Mouse (Mus musculus) intestine, embryonic 14.5 days (tissue): ENCODE data around the gene Fut11. TPM values are rescaled to one million over a fixed set of nuclear protein-coding genes. Genes with fewer than 3 reads are reported as not detected.
A peak's percentile ranks its signal among the peaks of the same experiment; 100 is the strongest.

ENCODE experiments used
- ATAC-seq: fragments of 200-750 bp; cut with Nextera tagmentation; replicated peaks from 2 replicates; pipeline ENCODE4 v1.8.0; 2017; ENCODE audit warnings: low read depth, moderate number of reproducible peaks, moderate TSS enrichment, moderate library complexity; ENCODE audit not compliant: low FRiP score, low TSS enrichment
- DNase-seq: peaks from one replicate; pipeline ENCODE4 v3.0.0-alpha.2; 2018; ENCODE audit warnings: low spot score
- H3K27ac ChIP-seq: fragments of 300-500 bp; sonication (generic); 2 replicates; pipeline ENCODE4 v1.5.1; 2014; ENCODE audit warnings: low read depth, mild to moderate bottlenecking, control low read depth
- H3K27me3 ChIP-seq: fragments of 300-500 bp; sonication (generic); replicated peaks from 2 replicates; pipeline ENCODE4 v1.6.1; 2014; ENCODE audit warnings: low read length, control low read depth; ENCODE audit not compliant: control insufficient read depth, insufficient read depth
- H3K36me3 ChIP-seq: fragments of 300-500 bp; sonication (generic); 2 replicates; pipeline ENCODE4 v1.6.1; 2014; ENCODE audit warnings: low read length, control low read depth; ENCODE audit not compliant: control insufficient read depth, insufficient read depth
- H3K4me1 ChIP-seq: fragments of 300-500 bp; sonication (generic); replicated peaks from 2 replicates; pipeline ENCODE4 v1.6.1; 2014; ENCODE audit warnings: low read length, control low read depth, mixed read lengths; ENCODE audit not compliant: control insufficient read depth, insufficient read depth
- H3K4me2 ChIP-seq: fragments of 300-500 bp; sonication (generic); 2 replicates; pipeline ENCODE4 v1.6.1; 2014; ENCODE audit warnings: low read length
- H3K4me3 ChIP-seq: fragments of 300-500 bp; sonication (generic); 2 replicates; pipeline ENCODE4 v1.5.1; 2014; ENCODE audit warnings: low read depth, low read length, control low read depth, mixed read lengths
- H3K9ac ChIP-seq: fragments of 300-500 bp; sonication (generic); 2 replicates; pipeline ENCODE4 v1.6.1; 2014; ENCODE audit warnings: mild to moderate bottlenecking, low read length
- H3K9me3 ChIP-seq: fragments of 300-500 bp; sonication (generic); 2 replicates; pipeline ENCODE4 v1.6.1; 2016; ENCODE audit warnings: low read length, control low read depth; ENCODE audit not compliant: control insufficient read depth
- WGBS: fragments of 180-500 bp; shearing (Covaris S2); extraction: QIAGEN DNeasy Blood & Tissue Kit; methylation state at CpG from one replicate; pipeline ENCODE4 v1.1.7; 2014; 5-methylcytosine and 5-hydroxymethylcytosine counted together
- polyA plus RNA-seq: library from polyadenylated mRNA; unstranded; fragments of >200 nt; fragmentation: Nextera tagmentation; extraction: Ambion mirVana; gene quantifications from 2 replicates; pipeline ENCODE4 v1.2.1, GENCODE M21; 2014

Gene Fut11
- polyA plus RNA-seq, 1 experiment from 2014 or later, result 19.6 TPM

- H3K27ac ChIP-seq, result no peak overlapping the region
- ATAC-seq, result no peak
- WGBS, result 88% methylated on average over 10 of the region's 10 CpGs
These were observed 23.7 kb downstream of the Fut11 start for GRCm38 (mm10) chr14:20718443-20718842.

DNA sequence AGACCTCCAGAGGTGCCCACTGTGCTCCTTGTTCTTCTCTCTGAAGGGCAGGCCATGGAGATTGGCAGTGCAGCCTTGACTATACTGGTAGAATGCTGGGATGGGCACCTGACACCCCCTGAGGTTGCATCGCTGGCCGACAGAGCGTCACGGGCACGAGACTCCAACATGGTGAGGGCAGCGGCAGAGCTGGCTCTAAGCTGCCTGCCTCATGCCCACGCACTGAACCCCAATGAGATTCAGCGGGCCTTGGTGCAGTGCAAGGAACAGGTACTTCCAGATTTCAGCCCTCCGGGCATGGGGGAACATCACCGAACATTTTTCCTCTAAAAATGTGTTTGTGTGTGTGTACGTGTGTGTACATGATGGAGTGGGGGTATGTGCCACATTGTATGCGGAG lies 25.0 kb downstream of the Fut11 start:
- ATAC-seq, result no peak
- no peak overlapping the region for H3K4me3 ChIP-seq
- H3K9me3 ChIP-seq, result no peaks in the 10 kb centered on the region
- WGBS, result 92% methylated on average over 12 of the region's 12 CpGs
- H3K4me1 ChIP-seq, result no peaks in the 10 kb centered on the region
- H3K27me3 ChIP-seq, result no peaks in the 10 kb centered on the region
- peaks cover 97% of the 10 kb centered on the region for H3K36me3 ChIP-seq
- no peak for DNase-seq
- no peak overlapping the region for H3K27ac ChIP-seq
- no peak overlapping the region for H3K4me2 ChIP-seq
- H3K9ac ChIP-seq, result no peak overlapping the region

More at GRCm38 (mm10) chr14:20718443-20718842, 23.7 kb downstream of the Fut11 start:
- Histone ChIP-seq H3K4me2 (no peak overlapping the region), H3K4me1 (no peaks in the 10 kb centered on the region), H3K9ac (no peak overlapping the region), H3K4me3 (no peak overlapping the region), H3K9me3 (no peaks in the 10 kb centered on the region), H3K36me3 (peaks cover 98% of the 10 kb centered on the region), H3K27me3 (no peaks in the 10 kb centered on the region)
- no peak for DNase-seq

GRCm38 (mm10) chr14:20721371-20721770 lies 26.6 kb downstream of the Fut11 start:
- Histone ChIP-seq H3K9me3 (no peaks in the 10 kb centered on the region), H3K4me1 (no peaks in the 10 kb centered on the region), H3K36me3 (peaks cover 94% of the 10 kb centered on the region), H3K4me2 (no peak overlapping the region), H3K27ac (no peak overlapping the region), H3K9ac (no peak overlapping the region), H3K27me3 (no peaks in the 10 kb centered on the region), H3K4me3 (no peak overlapping the region)
- DNase-seq (no peak), ATAC-seq (peak; percentile 37; the same call in 1 of the 2 replicates)
- WGBS, result 92% methylated on average over 4 of the region's 4 CpGs

GRCm38 (mm10) chr14:20723006-20723405 lies 28.2 kb downstream of the Fut11 start:
- no peak overlapping the region for H3K27ac ChIP-seq
- no peak overlapping the region for H3K4me3 ChIP-seq
- no peaks in the 10 kb centered on the region for H3K27me3 ChIP-seq
- H3K4me1 ChIP-seq, result no peaks in the 10 kb centered on the region
- H3K9me3 ChIP-seq, result no peaks in the 10 kb centered on the region
- 88% methylated on average over 12 of the region's 12 CpGs for WGBS
- H3K36me3 ChIP-seq, result peaks cover 94% of the 10 kb centered on the region
- ATAC-seq (no peak), DNase-seq (no peak)
- H3K9ac ChIP-seq, result no peak overlapping the region
- H3K4me2 ChIP-seq, result no peak overlapping the region

DNA sequence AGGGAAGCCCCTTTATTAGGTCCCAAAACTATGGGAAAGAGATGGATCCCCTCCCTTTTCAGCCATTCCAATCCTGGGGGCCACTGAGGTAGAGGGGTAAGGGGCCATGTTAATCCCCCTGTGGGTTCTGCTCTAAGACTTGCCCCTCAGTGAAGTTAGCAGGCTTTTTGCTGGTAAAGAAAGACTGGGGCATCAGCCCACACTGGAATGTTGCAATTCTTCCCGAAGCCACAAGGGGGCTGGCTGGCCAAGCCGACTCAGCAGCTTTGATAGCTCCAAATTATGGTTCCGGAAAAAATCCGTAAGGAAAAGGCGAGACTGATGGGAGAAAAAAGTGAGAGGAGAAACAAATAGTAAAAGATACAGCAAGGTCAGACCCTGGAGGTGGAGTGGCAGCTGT lies 29.3 kb downstream of the Fut11 start:
- H3K9me3 ChIP-seq, result no peaks in the 10 kb centered on the region
- H3K27ac ChIP-seq, result no peak overlapping the region
- H3K4me1 ChIP-seq, result no peaks in the 10 kb centered on the region
- ATAC-seq, result no peak; the same call in 1 of the 2 replicates
- 20% methylated on average over 5 of the region's 5 CpGs for WGBS
- H3K4me2 ChIP-seq, result no peak overlapping the region
- no peak overlapping the region for H3K4me3 ChIP-seq
- H3K36me3 ChIP-seq, result peaks cover 94% of the 10 kb centered on the region
- no peaks in the 10 kb centered on the region for H3K27me3 ChIP-seq
- H3K9ac ChIP-seq, result no peak overlapping the region
- peak; percentile 78 for DNase-seq

DNA sequence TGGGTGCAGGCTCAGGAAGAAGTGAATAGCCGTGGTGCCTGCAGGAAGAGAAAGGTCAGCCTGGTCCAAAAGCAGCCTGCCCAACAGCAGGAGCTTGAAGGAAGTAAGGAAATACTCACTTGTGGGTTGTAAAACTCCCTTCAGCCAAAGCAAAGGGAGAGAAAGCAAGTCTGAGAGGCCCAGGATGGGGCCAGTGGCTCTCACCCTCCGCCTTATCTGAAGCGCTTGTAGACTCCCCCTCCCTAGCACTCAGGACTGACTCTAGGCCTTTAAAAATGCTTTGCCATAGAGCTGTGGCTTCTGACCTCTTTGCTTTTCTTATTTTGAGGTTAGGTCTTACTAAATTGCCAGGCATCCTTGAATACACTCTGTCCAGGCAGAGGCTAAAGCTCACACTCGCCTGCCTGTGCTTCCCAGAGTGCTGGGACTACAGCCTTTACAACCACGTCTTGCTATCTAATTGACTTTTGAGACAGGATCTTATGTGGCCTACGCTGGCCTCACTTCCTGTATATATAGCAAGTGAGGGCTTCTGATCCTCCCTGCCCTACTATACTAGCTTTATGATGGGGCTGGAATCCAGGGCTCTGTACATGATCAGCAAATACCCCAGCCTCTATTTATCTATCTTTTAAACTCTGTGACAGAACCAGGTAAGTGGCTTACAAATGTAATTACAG lies 31.0 kb downstream of the Fut11 start:
- 49% methylated on average over 6 of the region's 6 CpGs for WGBS
- Histone ChIP-seq H3K9ac (no peak overlapping the region), H3K4me2 (no peak overlapping the region), H3K4me1 (no peaks in the 10 kb centered on the region), H3K27me3 (no peaks in the 10 kb centered on the region), H3K9me3 (no peaks in the 10 kb centered on the region), H3K4me3 (no peak overlapping the region), H3K36me3 (peaks cover 96% of the 10 kb centered on the region), H3K27ac (0 out of 2 replicates have a peak overlapping the region, but pooled peaks have one; percentile 7)
- ATAC-seq, result no peak
- peak; percentile 58 for DNase-seq

DNA sequence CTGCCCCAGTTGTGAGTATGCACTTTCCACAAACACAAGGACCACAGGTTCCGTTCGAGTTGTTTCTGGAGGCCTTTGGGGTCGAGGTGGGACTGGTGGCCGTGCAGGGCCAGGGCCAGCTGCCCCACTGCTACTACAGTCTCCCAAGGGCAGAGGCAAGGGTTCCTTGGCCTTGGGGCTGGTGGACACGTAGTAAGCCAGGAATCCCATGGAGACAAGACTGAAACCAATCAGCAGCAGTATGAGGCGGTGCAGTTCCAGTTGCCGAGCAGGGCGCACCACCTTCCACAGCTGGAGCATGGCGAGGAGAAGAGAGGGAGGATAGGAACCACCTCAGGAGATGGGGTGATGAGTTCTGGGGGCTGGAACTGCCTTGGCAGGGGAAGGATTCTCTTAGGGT lies 35.1 kb downstream of the Fut11 start:
- H3K27me3 ChIP-seq, result no peaks in the 10 kb centered on the region
- WGBS, result 94% methylated on average over 9 of the region's 9 CpGs
- no peak overlapping the region for H3K27ac ChIP-seq
- no peaks in the 10 kb centered on the region for H3K9me3 ChIP-seq
- H3K9ac ChIP-seq, result no peak overlapping the region
- ATAC-seq (no peak), DNase-seq (no peak)
- peaks cover 70% of the 10 kb centered on the region for H3K36me3 ChIP-seq
- no peak overlapping the region for H3K4me3 ChIP-seq
- H3K4me2 ChIP-seq, result no peak overlapping the region
- peaks cover 15% of the 10 kb centered on the region for H3K4me1 ChIP-seq

DNA sequence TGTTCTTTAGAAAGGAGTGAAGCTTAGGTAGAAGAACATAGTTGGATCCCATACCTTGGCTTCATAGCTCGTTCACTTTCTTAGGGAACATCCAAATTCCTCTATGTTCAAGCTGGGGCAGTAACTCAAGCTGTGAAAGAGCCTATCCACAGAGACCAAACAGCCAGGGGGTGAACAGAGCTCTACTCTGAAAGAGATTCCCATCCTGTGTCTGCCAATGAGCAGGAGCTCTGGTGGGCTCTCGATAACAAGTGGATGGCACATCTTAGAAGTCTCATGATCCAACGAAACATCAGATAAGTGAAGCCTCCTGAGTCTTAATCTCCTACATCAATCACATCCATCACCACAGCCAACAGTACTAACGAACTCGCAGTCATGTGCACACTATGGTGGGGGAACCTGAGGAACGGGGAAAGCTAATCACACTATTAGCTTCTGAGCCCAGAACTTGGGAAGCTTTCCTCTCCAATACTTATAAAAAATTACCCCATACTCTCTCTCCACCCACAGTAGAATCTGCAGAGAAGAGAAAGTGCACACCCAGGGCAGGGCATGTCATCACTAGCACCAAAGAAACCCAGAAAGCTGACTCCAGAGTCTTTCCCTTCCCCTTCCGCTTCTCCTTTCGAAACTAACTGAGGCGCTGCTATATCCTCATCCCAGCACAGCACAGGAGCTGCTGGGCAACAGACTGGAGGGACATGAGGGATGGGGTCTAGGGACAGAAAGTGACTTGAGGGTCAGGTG lies 36.3 kb downstream of the Fut11 start:
- H3K4me2 ChIP-seq, result no peak overlapping the region
- H3K27me3 ChIP-seq, result no peaks in the 10 kb centered on the region
- no peaks in the 10 kb centered on the region for H3K9me3 ChIP-seq
- 89% methylated on average over 9 of the region's 9 CpGs for WGBS
- no peak for DNase-seq
- ATAC-seq, result no peak
- H3K4me1 ChIP-seq, result peaks cover 20% of the 10 kb centered on the region
- peaks cover 65% of the 10 kb centered on the region for H3K36me3 ChIP-seq
- no peak overlapping the region for H3K9ac ChIP-seq
- H3K27ac ChIP-seq, result no peak overlapping the region
- no peak overlapping the region for H3K4me3 ChIP-seq
